Mouse (Mus musculus): ENCODE measurements around the gene Ccdc114. TPM values are rescaled to one million over a fixed set of nuclear protein-coding genes. Genes with fewer than 3 reads are reported as not detected.
"Not testable (repeated sequence)": the region's sequence is repeated elsewhere in the genome, so short reads cannot be mapped to it uniquely, and the experiment has no call there.

The Ccdc114 gene
- polyA plus RNA-seq (2014; fragmentation: Nextera tagmentation; extraction: Ambion mirVana), result 2.0 and 3.4 TPM in 2 replicates

- peaks cover 10% of the 10 kb centered on the region for H3K4me1 ChIP-seq (ENCODE audit: control insufficient read depth, insufficient read depth, low read length)
- H3K27me3 ChIP-seq (ENCODE audit: control insufficient read depth, insufficient read depth, low read length), result peaks cover 12% of the 10 kb centered on the region
- peak within 1 kb of the TSS; percentile 90 for H3K27ac ChIP-seq (ENCODE audit: low read depth, low read length)
- peak within 1 kb of the TSS; percentile 60 for H3K4me2 ChIP-seq
- WGBS (ENCODE audit: insufficient replicate concordance), result 3% methylated on average over 24 of the region's 24 CpGs
- no peaks in the 10 kb centered on the region for H3K9me3 ChIP-seq (replicated peaks; ENCODE audit: control insufficient read depth, low read length)
- H3K4me3 ChIP-seq (ENCODE audit: low read depth, low read length), result peak within 1 kb of the TSS; percentile 49
- peak within 1 kb of the TSS; percentile 64 for H3K9ac ChIP-seq (ENCODE audit: low read depth, low read length)
- H3K36me3 ChIP-seq (ENCODE audit: control insufficient read depth, insufficient read depth, low read length), result no peaks in the 10 kb centered on the region; the same call in 1 of the 2 replicates
- ATAC-seq (replicated peaks; ENCODE audit: insufficient number of reproducible peaks, low FRiP score, low TSS enrichment), result peak; percentile 75
Observed at GRCm38 (mm10) chr7:45923762-45924428, at the start of gene Ccdc114. Ccdc114 (plus strand) TSS chr7:45924072.

DNA sequence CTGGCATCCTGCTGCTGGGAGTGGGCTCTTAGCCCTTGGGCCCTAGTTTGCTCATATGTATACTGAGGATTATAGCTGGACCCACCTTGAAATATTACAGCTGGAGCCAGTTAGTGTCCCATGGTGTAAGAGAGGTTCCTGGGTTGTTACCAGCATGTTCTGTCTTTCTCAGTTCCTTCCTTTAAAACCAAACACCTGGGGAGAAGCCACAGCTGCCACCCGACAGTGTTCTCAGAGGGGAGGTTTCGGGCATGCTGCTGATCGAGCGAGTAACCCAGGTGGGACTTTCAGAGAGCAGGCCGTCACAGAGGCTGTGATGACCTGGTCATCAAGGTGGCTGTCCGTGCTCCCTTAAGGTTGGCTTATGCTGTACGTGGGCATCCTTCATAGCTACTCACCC is 47.0 kb upstream of the Ccdc114 start:
- Histone ChIP-seq H3K9me3 (replicated peaks; ENCODE audit: control insufficient read depth, low read length) (no peaks in the 10 kb centered on the region), H3K27ac (ENCODE audit: low read depth, low read length) (no peak overlapping the region), H3K4me3 (ENCODE audit: low read depth, low read length) (no peak overlapping the region), H3K9ac (ENCODE audit: low read depth, low read length) (no peak overlapping the region), H3K4me1 (ENCODE audit: control insufficient read depth, insufficient read depth, low read length) (peaks cover 16% of the 10 kb centered on the region), H3K36me3 (ENCODE audit: control insufficient read depth, insufficient read depth, low read length) (peaks cover 52% of the 10 kb centered on the region), H3K4me2 (no peak overlapping the region), H3K27me3 (ENCODE audit: control insufficient read depth, insufficient read depth, low read length) (peaks cover 1% of the 10 kb centered on the region; the same call in 1 of the 2 replicates)
- ATAC-seq (replicated peaks; ENCODE audit: insufficient number of reproducible peaks, low FRiP score, low TSS enrichment), result no peak
- 94% methylated on average over 7 of the region's 7 CpGs for WGBS (ENCODE audit: insufficient replicate concordance)

- not testable (repeated sequence) for H3K9me3 ChIP-seq (replicated peaks; ENCODE audit: control insufficient read depth, low read length); H3K9ac ChIP-seq (ENCODE audit: low read depth, low read length); H3K27ac ChIP-seq (ENCODE audit: low read depth, low read length); H3K27me3 ChIP-seq (ENCODE audit: control insufficient read depth, insufficient read depth, low read length); ATAC-seq (replicated peaks; ENCODE audit: insufficient number of reproducible peaks, low FRiP score, low TSS enrichment); H3K4me3 ChIP-seq (ENCODE audit: low read depth, low read length); H3K4me2 ChIP-seq
- peaks cover 63% of the 10 kb centered on the region for H3K36me3 ChIP-seq (ENCODE audit: control insufficient read depth, insufficient read depth, low read length)
- WGBS (ENCODE audit: insufficient replicate concordance), result 89% methylated on average over 1 of the region's 1 CpGs
- H3K4me1 ChIP-seq (ENCODE audit: control insufficient read depth, insufficient read depth, low read length), result peaks cover 16% of the 10 kb centered on the region
Observed at GRCm38 (mm10) chr7:45878278-45878677, 45.6 kb upstream of the Ccdc114 start, which contains the start of gene Grin2d. Grin2d (minus strand) TSS chr7:45878378.

- H3K9ac ChIP-seq (ENCODE audit: low read depth, low read length), result no peak overlapping the region
- H3K27ac ChIP-seq (ENCODE audit: low read depth, low read length), result no peak overlapping the region
- 96% methylated on average over 4 of the region's 4 CpGs for WGBS (ENCODE audit: insufficient replicate concordance)
- ATAC-seq (replicated peaks; ENCODE audit: insufficient number of reproducible peaks, low FRiP score, low TSS enrichment), result no peak
- H3K4me2 ChIP-seq, result no peak overlapping the region
- H3K27me3 ChIP-seq (ENCODE audit: control insufficient read depth, insufficient read depth, low read length), result no peaks in the 10 kb centered on the region
- H3K9me3 ChIP-seq (replicated peaks; ENCODE audit: control insufficient read depth, low read length), result no peaks in the 10 kb centered on the region
- H3K36me3 ChIP-seq (ENCODE audit: control insufficient read depth, insufficient read depth, low read length), result peaks cover 75% of the 10 kb centered on the region
- no peak overlapping the region for H3K4me3 ChIP-seq (ENCODE audit: low read depth, low read length)
- no peaks in the 10 kb centered on the region for H3K4me1 ChIP-seq (ENCODE audit: control insufficient read depth, insufficient read depth, low read length)
Observed at GRCm38 (mm10) chr7:45880531-45880930, 43.3 kb upstream of the Ccdc114 start.

DNA sequence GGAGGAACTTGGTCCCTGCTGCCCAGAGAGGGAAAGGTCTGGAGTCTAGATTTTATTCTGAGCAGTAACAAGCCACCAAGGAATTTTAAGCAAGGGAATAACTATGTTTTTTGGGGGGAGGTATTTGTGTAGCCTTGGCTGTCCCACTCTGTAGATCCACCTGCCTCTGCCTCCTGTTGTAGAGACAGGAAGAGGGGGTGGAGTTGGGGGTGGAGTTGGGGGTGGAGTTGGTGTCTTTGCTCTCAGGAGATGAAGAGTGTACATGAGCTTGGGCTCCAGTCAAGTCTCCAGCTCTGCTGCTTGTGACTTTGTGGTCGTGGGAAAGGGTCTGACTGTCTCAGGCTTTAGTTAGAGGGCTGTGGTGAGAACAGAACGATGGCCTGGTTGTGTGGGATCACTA is 42.9 kb upstream of the Ccdc114 start:
- Histone ChIP-seq H3K9ac (ENCODE audit: low read depth, low read length) (no peak overlapping the region), H3K4me2 (no peak overlapping the region), H3K27me3 (ENCODE audit: control insufficient read depth, insufficient read depth, low read length) (no peaks in the 10 kb centered on the region), H3K4me1 (ENCODE audit: control insufficient read depth, insufficient read depth, low read length) (no peaks in the 10 kb centered on the region), H3K27ac (ENCODE audit: low read depth, low read length) (no peak overlapping the region), H3K9me3 (replicated peaks; ENCODE audit: control insufficient read depth, low read length) (no peaks in the 10 kb centered on the region), H3K4me3 (ENCODE audit: low read depth, low read length) (no peak overlapping the region), H3K36me3 (ENCODE audit: control insufficient read depth, insufficient read depth, low read length) (peaks cover 70% of the 10 kb centered on the region)
- WGBS (ENCODE audit: insufficient replicate concordance), result 95% methylated on average over 2 of the region's 2 CpGs
- ATAC-seq (replicated peaks; ENCODE audit: insufficient number of reproducible peaks, low FRiP score, low TSS enrichment), result no peak

- no peaks in the 10 kb centered on the region for H3K4me1 ChIP-seq (ENCODE audit: control insufficient read depth, insufficient read depth, low read length)
- H3K9ac ChIP-seq (ENCODE audit: low read depth, low read length), result no peak overlapping the region
- no peaks in the 10 kb centered on the region for H3K27me3 ChIP-seq (ENCODE audit: control insufficient read depth, insufficient read depth, low read length)
- 38% methylated on average over 3 of the region's 3 CpGs for WGBS (ENCODE audit: insufficient replicate concordance)
- no peak overlapping the region for H3K4me2 ChIP-seq
- no peak overlapping the region for H3K4me3 ChIP-seq (ENCODE audit: low read depth, low read length)
- peaks cover 25% of the 10 kb centered on the region for H3K36me3 ChIP-seq (ENCODE audit: control insufficient read depth, insufficient read depth, low read length)
- no peak overlapping the region for H3K27ac ChIP-seq (ENCODE audit: low read depth, low read length)
- H3K9me3 ChIP-seq (replicated peaks; ENCODE audit: control insufficient read depth, low read length), result no peaks in the 10 kb centered on the region
- no peak for ATAC-seq (replicated peaks; ENCODE audit: insufficient number of reproducible peaks, low FRiP score, low TSS enrichment)
Observed at GRCm38 (mm10) chr7:45887246-45887645, 36.6 kb upstream of the Ccdc114 start.

GRCm38 (mm10) chr7:45892651-45893050 is 31.2 kb upstream of the Ccdc114 start:
- H3K27me3 ChIP-seq (ENCODE audit: control insufficient read depth, insufficient read depth, low read length), result no peaks in the 10 kb centered on the region
- 68% methylated on average over 2 of the region's 2 CpGs for WGBS (ENCODE audit: insufficient replicate concordance)
- no peak overlapping the region for H3K4me2 ChIP-seq
- no peaks in the 10 kb centered on the region for H3K4me1 ChIP-seq (ENCODE audit: control insufficient read depth, insufficient read depth, low read length)
- no peaks in the 10 kb centered on the region for H3K9me3 ChIP-seq (replicated peaks; ENCODE audit: control insufficient read depth, low read length)
- H3K4me3 ChIP-seq (ENCODE audit: low read depth, low read length), result no peak overlapping the region
- no peak for ATAC-seq (replicated peaks; ENCODE audit: insufficient number of reproducible peaks, low FRiP score, low TSS enrichment)
- H3K27ac ChIP-seq (ENCODE audit: low read depth, low read length), result no peak overlapping the region
- H3K9ac ChIP-seq (ENCODE audit: low read depth, low read length), result no peak overlapping the region
- H3K36me3 ChIP-seq (ENCODE audit: control insufficient read depth, insufficient read depth, low read length), result no peaks in the 10 kb centered on the region

DNA sequence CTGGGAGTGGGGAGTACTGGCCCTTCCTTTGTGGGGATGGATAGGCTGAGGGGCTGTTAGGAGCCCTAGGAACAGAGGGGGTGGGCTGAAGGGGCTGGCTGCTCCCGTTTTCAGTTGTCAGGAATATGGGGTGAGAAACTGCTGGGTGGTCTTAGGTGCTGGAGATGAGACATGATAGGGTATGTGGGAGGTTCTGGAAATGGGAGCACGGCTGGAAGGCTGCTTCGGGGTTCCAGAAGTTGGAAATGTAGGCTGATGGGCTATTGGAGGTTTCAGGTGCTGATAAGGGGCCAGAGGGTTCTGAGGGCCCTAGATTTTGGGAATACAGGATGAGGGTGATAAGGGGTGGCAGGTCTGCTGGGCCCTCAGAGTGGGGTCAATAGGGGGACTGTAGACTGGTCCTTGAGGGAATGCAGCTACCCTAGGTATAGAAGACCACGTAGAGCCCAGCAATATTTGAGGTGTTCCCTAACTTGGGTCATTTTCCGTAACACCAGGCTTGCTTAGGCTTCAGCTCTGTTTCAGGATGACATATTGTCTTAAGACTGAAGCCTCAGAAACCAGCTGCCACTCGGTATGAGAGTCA is 27.8 kb upstream of the Ccdc114 start:
- no peaks in the 10 kb centered on the region for H3K36me3 ChIP-seq (ENCODE audit: control insufficient read depth, insufficient read depth, low read length)
- H3K27ac ChIP-seq (ENCODE audit: low read depth, low read length), result no peak overlapping the region
- H3K9me3 ChIP-seq (replicated peaks; ENCODE audit: control insufficient read depth, low read length), result no peaks in the 10 kb centered on the region
- peak overlapping the region; percentile 95 for H3K4me2 ChIP-seq
- no peaks in the 10 kb centered on the region; the same call in 1 of the 2 replicates for H3K4me1 ChIP-seq (ENCODE audit: control insufficient read depth, insufficient read depth, low read length)
- H3K9ac ChIP-seq (ENCODE audit: low read depth, low read length), result 0 out of 2 replicates have a peak overlapping the region, but pooled peaks have one; percentile 18
- no peak for ATAC-seq (replicated peaks; ENCODE audit: insufficient number of reproducible peaks, low FRiP score, low TSS enrichment)
- peak overlapping the region; percentile 62; the same call in 1 of the 2 replicates for H3K4me3 ChIP-seq (ENCODE audit: low read depth, low read length)
- 75% methylated on average over 6 of the region's 6 CpGs for WGBS (ENCODE audit: insufficient replicate concordance)
- no peaks in the 10 kb centered on the region for H3K27me3 ChIP-seq (ENCODE audit: control insufficient read depth, insufficient read depth, low read length)

All from heart, embryonic 11.5 days (tissue).